Mouse (Mus musculus): ENCODE results near the gene Cd3eap. TPM values are rescaled to one million over a fixed set of nuclear protein-coding genes. Genes with fewer than 3 reads are reported as not detected.

Cd3eap gene
- polyA plus RNA-seq, 1 experiment from 2014 or later, result 28.0 TPM

MicroRNAs encoded within 50 kb of the gene (microRNA counts, 519-probe panel; counts per million panel counts)
- 460 counts per million, percentile 65 among the panel's probes with 10 or more counts for microRNA mmu-miR-343

Small RNA genes within 50 kb of the gene (microRNA-seq; reads per million reads assigned to microRNA genes)
- gene Mir343, result not detected

Other genes with a start within 250 kb of the Cd3eap start
- 3.6 and 3.8 TPM in 2 replicates for gene Gm4969, start 241.1 kb downstream of the Cd3eap start, polyA plus RNA-seq (2016; fragmentation: Nextera tagmentation; extraction: Ambion mirVana)
- 19.8 and 21.6 TPM in 2 replicates for gene Fbxo46, start 239.6 kb downstream of the Cd3eap start, polyA plus RNA-seq (2016; fragmentation: Nextera tagmentation; extraction: Ambion mirVana)
- 16.7 and 17.4 TPM in 2 replicates for gene Qpctl, start 210.2 kb downstream of the Cd3eap start, polyA plus RNA-seq (2016; fragmentation: Nextera tagmentation; extraction: Ambion mirVana)
- gene Snrpd2, start 209.8 kb downstream of the Cd3eap start, polyA plus RNA-seq (2016; fragmentation: Nextera tagmentation; extraction: Ambion mirVana), result 149 and 166 TPM in 2 replicates
- 0.54 and 0.84 TPM in 2 replicates for gene Gipr, start 193.4 kb downstream of the Cd3eap start, polyA plus RNA-seq (2016; fragmentation: Nextera tagmentation; extraction: Ambion mirVana)
- 4.5 and 4.9 TPM in 2 replicates for gene Eml2, start 183.1 kb downstream of the Cd3eap start, polyA plus RNA-seq (2016; fragmentation: Nextera tagmentation; extraction: Ambion mirVana)
- gene Gpr4, start 146.9 kb downstream of the Cd3eap start, polyA plus RNA-seq (2016; fragmentation: Nextera tagmentation; extraction: Ambion mirVana), result 1.4 and 1.7 TPM in 2 replicates
- gene Opa3, start 131.1 kb downstream of the Cd3eap start, polyA plus RNA-seq (2016; fragmentation: Nextera tagmentation; extraction: Ambion mirVana), result 38.2 and 40.1 TPM in 2 replicates
- 68.2 and 69.3 TPM in 2 replicates for gene Vasp, start 87.7 kb downstream of the Cd3eap start, polyA plus RNA-seq (2016; fragmentation: Nextera tagmentation; extraction: Ambion mirVana)
- gene Ppm1n, start 79.4 kb downstream of the Cd3eap start, polyA plus RNA-seq (2016; fragmentation: Nextera tagmentation; extraction: Ambion mirVana), result 0.18 TPM in 1 of 2 replicates, not detected in the other
- 17.9 and 21.4 TPM in 2 replicates for gene Rtn2, start 76.9 kb downstream of the Cd3eap start, polyA plus RNA-seq (2016; fragmentation: Nextera tagmentation; extraction: Ambion mirVana)
- gene Fosb, start 49.4 kb downstream of the Cd3eap start, polyA plus RNA-seq (2016; fragmentation: Nextera tagmentation; extraction: Ambion mirVana), result 0.05 TPM in 1 of 2 replicates, not detected in the other
- 92.3 and 94.5 TPM in 2 replicates for gene Ercc1, start 14.7 kb downstream of the Cd3eap start, polyA plus RNA-seq (2016; fragmentation: Nextera tagmentation; extraction: Ambion mirVana)
- gene Ppp1r13l, start 266 bp upstream of the Cd3eap start, polyA plus RNA-seq (2016; fragmentation: Nextera tagmentation; extraction: Ambion mirVana), result 7.3 and 8.1 TPM in 2 replicates
- gene Ercc2, start 22.5 kb upstream of the Cd3eap start, polyA plus RNA-seq (2016; fragmentation: Nextera tagmentation; extraction: Ambion mirVana), result 19.9 and 23.2 TPM in 2 replicates
- gene Klc3, start 44.6 kb upstream of the Cd3eap start, polyA plus RNA-seq (2016; fragmentation: Nextera tagmentation; extraction: Ambion mirVana), result 10.6 and 10.7 TPM in 2 replicates
- gene Ckm, start 45.3 kb upstream of the Cd3eap start, polyA plus RNA-seq (2016; fragmentation: Nextera tagmentation; extraction: Ambion mirVana), result 0.52 TPM in 1 of 2 replicates, not detected in the other
- gene Mark4, start 99.3 kb upstream of the Cd3eap start, polyA plus RNA-seq (2016; fragmentation: Nextera tagmentation; extraction: Ambion mirVana), result 16.3 and 17.9 TPM in 2 replicates
- gene Exoc3l2, start 103.8 kb upstream of the Cd3eap start, polyA plus RNA-seq (2016; fragmentation: Nextera tagmentation; extraction: Ambion mirVana), result 1.0 and 1.8 TPM in 2 replicates
- 4.1 and 4.6 TPM in 2 replicates for gene Bloc1s3, start 148.9 kb upstream of the Cd3eap start, polyA plus RNA-seq (2016; fragmentation: Nextera tagmentation; extraction: Ambion mirVana)
- gene Trappc6a, start 148.9 kb upstream of the Cd3eap start, polyA plus RNA-seq (2016; fragmentation: Nextera tagmentation; extraction: Ambion mirVana), result 61.7 and 63.5 TPM in 2 replicates
- gene Nkpd1, start 158.4 kb upstream of the Cd3eap start, polyA plus RNA-seq (2016; fragmentation: Nextera tagmentation; extraction: Ambion mirVana), result 0.06 TPM in 1 of 2 replicates, not detected in the other
- 36.0 and 40.6 TPM in 2 replicates for gene Ppp1r37, start 203.6 kb upstream of the Cd3eap start, polyA plus RNA-seq (2016; fragmentation: Nextera tagmentation; extraction: Ambion mirVana)
- 0.17 and 0.36 TPM in 2 replicates for gene Zfp296, start 217.8 kb upstream of the Cd3eap start, polyA plus RNA-seq (2016; fragmentation: Nextera tagmentation; extraction: Ambion mirVana)
- 150 and 164 TPM in 2 replicates for gene Gemin7, start 218.1 kb upstream of the Cd3eap start, polyA plus RNA-seq (2016; fragmentation: Nextera tagmentation; extraction: Ambion mirVana)
- 72.7 and 80.7 TPM in 2 replicates for gene Clasrp, start 245.0 kb upstream of the Cd3eap start, polyA plus RNA-seq (2016; fragmentation: Nextera tagmentation; extraction: Ambion mirVana)